Mouse (Mus musculus) lung, postnatal 36 days (tissue): ENCODE results near the gene Thrap3.

Experiments
- DNase-seq: peaks from one replicate; pipeline ENCODE4 v3.0.0; 2022; ENCODE audit warnings: mixed read lengths

Thrap3 gene

DNA sequence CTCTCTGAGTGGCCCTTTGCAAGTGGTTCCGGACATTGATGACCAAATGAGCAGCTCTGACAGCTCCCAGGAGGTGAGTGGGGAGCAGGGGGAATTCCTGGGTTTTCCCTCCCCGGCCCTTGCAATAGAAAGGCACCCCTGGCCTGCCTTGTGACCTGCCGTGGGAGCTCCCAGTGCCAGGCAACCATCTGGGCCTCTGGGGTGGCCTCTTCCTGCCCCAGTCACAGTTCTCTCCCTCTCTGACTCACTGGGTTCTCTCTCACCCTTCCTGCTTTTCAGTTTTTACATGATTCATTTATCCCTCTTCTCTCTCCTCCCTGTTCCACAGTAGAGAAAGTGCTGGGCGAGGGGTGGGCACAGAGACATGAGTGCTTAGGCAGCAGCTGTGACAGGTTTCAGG, 64.8 kb downstream of the Thrap3 start:
- DNase-seq, result no peak

GRCm38 (mm10) chr4:126134639-126135038, 67.9 kb downstream of the Thrap3 start:
- DNase-seq, result peak; percentile 38

DNA sequence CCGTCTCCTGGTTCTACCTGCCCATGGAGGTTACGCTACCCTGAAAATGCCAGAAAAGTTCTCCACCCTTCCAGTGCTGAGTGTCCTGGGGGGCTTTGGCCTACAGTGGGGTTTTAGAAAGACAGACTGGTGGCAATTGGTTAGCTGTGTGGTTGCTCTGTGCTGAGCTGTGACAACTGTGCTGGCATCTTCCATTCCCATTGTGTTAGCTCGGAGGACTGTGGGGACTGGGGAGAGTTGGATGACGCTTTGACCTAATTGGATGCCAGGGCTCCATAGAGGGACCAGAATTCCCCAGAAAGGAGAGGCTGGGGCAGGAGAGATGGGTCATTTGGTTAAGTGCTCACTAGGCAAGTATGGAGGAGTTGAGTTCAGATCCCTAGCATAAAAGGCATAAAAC, 68.3 kb downstream of the Thrap3 start:
- DNase-seq, result no peak

DNA sequence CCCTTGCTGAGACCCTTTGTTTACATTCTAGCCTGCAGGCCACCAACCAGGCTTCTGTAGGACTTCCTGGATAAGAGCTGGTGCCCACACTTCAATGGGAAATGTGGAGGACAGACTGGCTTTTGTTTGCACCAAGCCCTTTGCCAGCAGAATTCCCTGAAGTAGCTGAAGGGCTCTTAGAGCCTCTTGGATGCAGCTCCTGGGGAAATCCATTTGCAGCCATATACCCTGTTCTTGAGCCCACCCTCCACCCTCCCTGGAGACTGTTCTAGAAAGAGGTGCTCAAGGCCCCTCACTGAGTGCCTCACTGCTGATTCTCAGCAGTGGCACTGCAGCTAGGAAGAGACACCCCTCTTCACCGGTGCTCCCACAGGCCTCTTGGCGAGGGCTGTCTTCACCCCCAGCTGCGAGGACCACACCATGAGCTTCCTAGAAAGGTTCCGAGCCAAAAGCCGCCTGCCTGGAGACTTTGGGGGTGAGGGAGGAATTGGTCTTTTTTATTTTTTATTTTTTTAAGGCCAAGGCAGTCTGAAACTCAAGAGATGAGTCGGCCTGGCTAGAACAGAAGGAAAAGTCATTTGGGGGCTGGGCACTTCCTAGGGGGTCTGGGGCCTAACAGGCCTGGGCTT, 69.8 kb downstream of the Thrap3 start:
- DNase-seq, result peak; percentile 69

DNA sequence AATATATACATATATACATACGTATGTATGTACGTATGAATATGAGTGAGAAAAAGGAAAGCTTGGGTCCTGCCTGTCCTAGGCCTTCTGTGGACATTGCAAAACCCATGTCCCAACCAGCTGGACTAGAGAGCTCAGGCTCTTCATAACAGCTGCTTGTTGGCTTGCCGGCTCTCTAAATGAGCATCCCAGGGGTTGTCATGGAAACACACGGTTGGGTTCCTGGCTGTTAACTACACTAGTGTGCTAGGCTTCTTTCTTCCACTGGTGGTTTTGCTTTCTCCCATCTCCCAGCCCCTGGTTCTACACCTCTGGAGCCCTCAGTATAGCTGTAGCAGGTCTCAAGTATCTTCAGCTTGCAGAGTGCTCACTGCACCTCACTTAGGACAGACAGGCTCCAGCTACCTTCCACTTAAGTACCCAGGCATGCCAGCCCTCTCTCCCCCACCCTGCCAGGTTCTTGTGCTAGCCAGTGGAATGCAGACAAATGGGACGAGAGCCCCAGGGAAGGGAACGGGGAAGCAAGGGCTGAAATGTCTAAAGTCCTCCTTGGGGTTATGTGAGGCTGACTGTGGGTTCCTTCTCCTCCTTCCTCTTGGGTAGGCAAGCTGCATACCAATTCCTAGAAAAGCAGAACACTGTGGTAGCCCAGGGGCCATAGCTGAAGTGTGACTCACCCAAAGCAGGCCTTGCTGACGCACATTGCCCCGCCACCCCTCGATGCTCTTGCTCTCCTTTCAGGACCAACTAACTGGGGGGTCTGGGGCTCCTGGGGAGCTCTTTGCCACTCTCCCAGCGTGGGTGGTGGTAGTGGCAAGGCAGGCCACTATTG, 71.1 kb downstream of the Thrap3 start:
- DNase-seq, result peak; percentile 82

DNA sequence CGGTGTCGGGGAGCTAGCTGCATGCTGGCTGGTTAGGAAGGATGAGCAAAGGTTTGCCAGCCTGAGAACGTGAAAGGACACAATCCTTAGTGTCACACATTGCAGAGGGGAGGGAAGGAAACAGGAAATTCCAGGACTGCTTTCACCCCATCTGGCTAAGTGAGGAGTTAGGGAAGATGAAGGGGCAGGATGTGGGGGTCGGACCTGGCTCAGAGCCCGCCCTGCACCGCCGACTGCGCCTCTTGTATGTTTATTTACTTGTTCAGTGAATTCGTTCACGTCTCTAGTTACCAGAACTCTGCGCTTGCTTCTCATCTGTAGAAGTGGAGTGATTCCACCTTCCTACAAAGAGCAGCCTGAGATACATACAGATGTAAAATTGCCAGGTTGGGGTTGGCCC, 72.1 kb downstream of the Thrap3 start:
- peak; percentile 64 for DNase-seq

GRCm38 (mm10) chr4:126123309-126124040, 79.1 kb downstream of the Thrap3 start:
- no peak for DNase-seq

DNA sequence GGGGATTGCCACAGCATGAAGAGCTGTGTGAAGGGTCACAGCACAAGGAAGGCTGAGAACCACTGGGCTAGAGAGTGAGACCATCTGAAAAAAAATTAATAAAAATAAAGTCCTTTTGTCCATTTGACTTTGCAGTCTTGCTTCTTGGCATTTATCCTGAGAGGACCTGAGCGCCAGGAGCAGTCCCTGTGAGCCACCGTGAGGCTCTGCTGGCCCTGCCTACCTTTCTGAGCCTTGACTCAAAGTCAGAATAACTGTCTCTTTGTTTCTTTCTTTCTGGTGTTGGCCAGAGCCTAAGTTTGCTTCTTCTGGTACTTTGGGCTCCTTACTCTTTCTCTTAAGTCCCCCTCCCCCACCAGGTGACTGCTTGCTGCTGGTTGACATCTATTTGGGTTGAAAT, 82.1 kb downstream of the Thrap3 start:
- no peak for DNase-seq

GRCm38 (mm10) chr4:126120052-126120451, 82.5 kb downstream of the Thrap3 start:
- DNase-seq, result no peak

- no peak for DNase-seq
Measured at GRCm38 (mm10) chr4:126119051-126119450, 83.5 kb downstream of the Thrap3 start.

DNA sequence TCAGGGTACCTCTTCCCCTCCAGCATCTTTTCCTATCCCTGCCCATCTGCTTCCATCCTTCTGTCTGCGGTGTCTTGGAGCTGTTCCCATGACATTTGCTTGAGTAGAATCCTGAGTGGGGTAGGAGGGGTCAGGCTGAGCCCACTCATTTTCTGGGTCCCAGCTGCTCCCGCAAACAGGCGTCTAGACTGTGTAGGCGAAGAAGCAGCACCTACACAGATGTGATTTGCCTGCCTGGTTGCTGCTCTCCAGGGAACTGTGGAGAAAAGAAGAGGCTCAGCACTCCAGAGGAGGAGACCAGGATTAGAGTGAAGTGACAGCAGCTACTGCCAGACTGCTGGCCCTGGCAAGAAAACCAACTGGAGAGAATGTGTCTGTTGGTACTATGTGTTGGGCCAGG, 83.9 kb downstream of the Thrap3 start:
- DNase-seq, result no peak

- no peak for DNase-seq
Measured at GRCm38 (mm10) chr4:126117116-126117515, 85.4 kb downstream of the Thrap3 start.

- DNase-seq, result no peak
Measured at GRCm38 (mm10) chr4:126115871-126116521, 86.6 kb downstream of the Thrap3 start.

DNA sequence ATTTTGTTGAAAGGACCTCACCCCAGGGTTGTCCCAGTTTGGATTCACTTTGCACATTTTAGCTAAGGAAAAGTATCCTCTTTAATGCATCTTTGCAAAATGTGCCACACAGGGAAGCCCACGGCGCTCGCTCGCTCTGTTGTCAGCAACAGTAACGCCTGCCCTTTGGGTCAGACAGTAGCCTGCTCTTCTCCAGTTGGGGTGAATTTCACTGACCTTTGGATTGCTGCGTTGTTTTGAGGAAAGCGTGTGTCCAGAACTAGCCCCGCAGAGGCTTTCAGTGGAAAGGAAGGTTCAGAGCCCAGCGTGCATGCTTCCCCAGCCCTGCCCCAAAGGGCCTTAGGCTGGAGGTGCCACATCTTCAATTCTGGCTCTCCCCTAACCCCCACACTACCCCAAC, 87.1 kb downstream of the Thrap3 start:
- DNase-seq, result no peak
